In the genomic region with DNA sequence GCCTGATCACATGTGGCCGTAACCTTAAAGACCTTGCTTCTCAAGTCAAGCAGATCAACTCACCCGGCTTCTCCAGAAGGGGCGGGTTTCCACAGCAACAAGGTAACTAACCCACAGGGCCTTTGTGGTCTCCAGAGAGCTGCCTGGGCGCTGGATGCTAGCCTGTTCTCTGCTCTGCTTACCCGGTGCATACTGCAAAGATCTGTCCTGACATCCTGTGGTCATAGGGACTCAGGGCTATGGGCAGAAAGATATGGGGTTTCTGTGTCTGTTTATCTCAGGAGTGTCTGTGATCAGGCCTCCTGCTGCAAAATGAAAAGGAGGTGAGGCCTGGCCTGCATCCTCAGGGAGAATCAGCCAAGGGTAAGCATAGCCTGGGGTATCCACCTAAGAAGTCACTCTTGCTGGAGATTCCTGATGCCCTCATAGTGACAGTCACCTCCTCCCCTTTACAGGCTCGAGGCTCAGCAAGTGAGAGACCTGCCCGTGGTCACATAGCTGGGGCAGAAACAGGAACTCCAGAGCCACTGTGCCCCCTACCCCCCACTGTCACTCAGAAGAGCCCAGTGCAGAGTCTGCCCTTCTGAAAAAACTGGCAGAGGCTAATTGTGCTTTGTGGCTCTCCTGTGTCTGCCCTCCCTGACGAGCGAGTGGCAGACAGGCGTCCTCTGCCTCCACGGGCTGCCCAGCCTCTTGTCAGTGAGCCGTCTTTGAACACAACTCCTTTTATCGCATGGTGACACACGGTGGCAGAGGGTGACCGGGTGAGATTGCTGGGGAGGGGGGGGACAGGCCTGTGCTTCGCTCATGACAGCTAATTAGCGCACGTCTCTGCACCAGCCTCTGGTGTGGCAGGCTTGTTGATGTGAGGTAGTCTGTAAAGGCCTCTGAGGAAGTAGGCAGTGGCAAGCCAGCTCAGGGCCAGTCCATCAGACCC, we compare ENCODE assay signal across 9 mouse cellular contexts.
DNase-seq lines count a peak whose midpoint lies in the region; ATAC-seq lines count a peak whose summit lies in the region.
"Had no signal": no experiment of that assay in that cellular context is flagged by ENCODE, and none has a peak within 500 bp of the region (broad histone marks: within the 10 kb centered on the region; RNA-seq: fewer than 3 reads in every experiment).

No protein-coding gene starts in this region.

- DNase-seq in heart, adult 8-10 months (ENCODE audit: low spot score), result no peak
- DNase-seq in embryonic facial prominence, embryonic 11.5 days (ENCODE audit: low spot score), result peak; percentile 38
- DNase-seq in neural tube, embryonic 11.5 days (ENCODE audit: low spot score), result peak; percentile 48
- no peak for DNase-seq in left cerebral cortex, adult 18-20 months (ENCODE audit: low spot score in 2 of 2)
- no peak for DNase-seq in ovary, postnatal 14 days (ENCODE audit: low spot score)
- no peak for DNase-seq in urinary bladder, postnatal 10 days (ENCODE audit: low spot score)

- 27% methylated on average over 18 of the region's 18 CpGs for WGBS in heart, embryonic 13.5 days
- WGBS in embryonic facial prominence, embryonic 11.5 days, result 22% methylated on average over 18 of the region's 18 CpGs
- WGBS in intestine, embryonic 16.5 days, result 58% methylated on average over 18 of the region's 18 CpGs
- WGBS in neural tube, embryonic 11.5 days, result 33% methylated on average over 18 of the region's 18 CpGs

- H3K4me1 ChIP-seq in heart, embryonic 13.5 days, result peaks cover 93% of the 10 kb centered on the region
- peaks cover 59% of the 10 kb centered on the region for H3K4me1 ChIP-seq in embryonic facial prominence, embryonic 11.5 days (ENCODE audit: control insufficient read depth, insufficient read depth, low read length)
- H3K4me1 ChIP-seq in intestine, embryonic 16.5 days (ENCODE audit: control insufficient read depth, insufficient read depth, low read length), result peaks cover 51% of the 10 kb centered on the region
- peaks cover 85% of the 10 kb centered on the region for H3K4me1 ChIP-seq in neural tube, embryonic 11.5 days (ENCODE audit: control insufficient read depth, insufficient read depth, low read length)

- H3K4me3 ChIP-seq in heart, embryonic 13.5 days, result peak overlapping the region; percentile 4; the same call in 1 of the 2 replicates
- no peak overlapping the region for H3K4me3 ChIP-seq in embryonic facial prominence, embryonic 11.5 days (ENCODE audit: low read depth, low read length)
- H3K4me3 ChIP-seq in intestine, embryonic 16.5 days (ENCODE audit: low read length), result no peak overlapping the region
- H3K4me3 ChIP-seq in neural tube, embryonic 11.5 days (ENCODE audit: low read depth, low read length), result no peak overlapping the region
- H3K4me3 ChIP-seq: lung, embryonic 15.5 days had no signal

- peak overlapping the region; percentile 50 for H3K4me2 ChIP-seq in heart, embryonic 13.5 days
- no peak overlapping the region for H3K4me2 ChIP-seq in embryonic facial prominence, embryonic 11.5 days (ENCODE audit: low read depth, low read length)
- H3K4me2 ChIP-seq in intestine, embryonic 16.5 days (ENCODE audit: low read depth, low read length), result no peak overlapping the region
- peak overlapping the region; percentile 8; the same call in 1 of the 2 replicates for H3K4me2 ChIP-seq in neural tube, embryonic 11.5 days (ENCODE audit: low read depth)
- H3K4me2 ChIP-seq: lung, embryonic 15.5 days had no signal

- no peaks in the 10 kb centered on the region for H3K9me3 ChIP-seq in heart, embryonic 13.5 days
- no peaks in the 10 kb centered on the region for H3K9me3 ChIP-seq in embryonic facial prominence, embryonic 11.5 days (replicated peaks; ENCODE audit: control insufficient read depth, low read length)
- H3K9me3 ChIP-seq in intestine, embryonic 16.5 days (ENCODE audit: control insufficient read depth, low read length), result no peaks in the 10 kb centered on the region
- H3K9me3 ChIP-seq in neural tube, embryonic 11.5 days (ENCODE audit: control insufficient read depth, low read length), result no peaks in the 10 kb centered on the region
- H3K9me3 ChIP-seq: lung, embryonic 15.5 days had no signal

- ATAC-seq in heart, embryonic 13.5 days (ENCODE audit: extremely low read depth, insufficient number of reproducible peaks, low FRiP score, low TSS enrichment), result peak; percentile 40; the same call in 1 of the 2 replicates
- 0 out of 2 replicates have a peak, but pooled peaks have one; percentile 11 for ATAC-seq in embryonic facial prominence, embryonic 11.5 days (replicated peaks; ENCODE audit: insufficient number of reproducible peaks, low FRiP score, low TSS enrichment, low read depth)
- peak; percentile 30 for ATAC-seq in intestine, embryonic 16.5 days
- ATAC-seq in neural tube, embryonic 11.5 days (ENCODE audit: insufficient read depth, low FRiP score, low TSS enrichment), result no peak

- peak overlapping the region; percentile 71 for H3K9ac ChIP-seq in heart, embryonic 13.5 days
- H3K9ac ChIP-seq in embryonic facial prominence, embryonic 11.5 days (replicated peaks; ENCODE audit: low read length), result peak overlapping the region; percentile 36; the same call in 1 of the 2 replicates
- H3K9ac ChIP-seq in intestine, embryonic 16.5 days (ENCODE audit: low read depth, low read length), result 0 out of 2 replicates have a peak overlapping the region, but pooled peaks have one; percentile 18
- H3K9ac ChIP-seq in neural tube, embryonic 11.5 days (ENCODE audit: low read length), result peak overlapping the region; percentile 30
- H3K9ac ChIP-seq: lung, embryonic 15.5 days had no signal

- H3K27me3 ChIP-seq in heart, embryonic 13.5 days (replicated peaks), result no peaks in the 10 kb centered on the region
- no peaks in the 10 kb centered on the region; the same call in 1 of the 2 replicates for H3K27me3 ChIP-seq in embryonic facial prominence, embryonic 11.5 days (ENCODE audit: control insufficient read depth, insufficient read depth, low read length)
- no peaks in the 10 kb centered on the region for H3K27me3 ChIP-seq in intestine, embryonic 16.5 days (replicated peaks; ENCODE audit: control insufficient read depth, insufficient read depth, low read length)
- no peaks in the 10 kb centered on the region for H3K27me3 ChIP-seq in neural tube, embryonic 11.5 days (ENCODE audit: control insufficient read depth, insufficient read depth, low read length)
- H3K27me3 ChIP-seq: lung, embryonic 15.5 days had no signal

- H3K36me3 ChIP-seq in heart, embryonic 13.5 days, result no peaks in the 10 kb centered on the region
- H3K36me3 ChIP-seq in embryonic facial prominence, embryonic 11.5 days (replicated peaks; ENCODE audit: control insufficient read depth, insufficient read depth, low read depth, low read length), result no peaks in the 10 kb centered on the region
- H3K36me3 ChIP-seq in intestine, embryonic 16.5 days (ENCODE audit: control insufficient read depth, insufficient read depth, low read length), result no peaks in the 10 kb centered on the region
- H3K36me3 ChIP-seq in neural tube, embryonic 11.5 days (ENCODE audit: control insufficient read depth, insufficient read depth, low read length), result no peaks in the 10 kb centered on the region
- H3K36me3 ChIP-seq: lung, embryonic 15.5 days had no signal

- peak overlapping the region; percentile 75 for H3K27ac ChIP-seq in heart, embryonic 13.5 days (replicated peaks)
- peak overlapping the region; percentile 47 for H3K27ac ChIP-seq in embryonic facial prominence, embryonic 11.5 days (replicated peaks; ENCODE audit: low read depth, low read length)
- no peak overlapping the region for H3K27ac ChIP-seq in intestine, embryonic 16.5 days (ENCODE audit: low read length)
- peak overlapping the region; percentile 89 for H3K27ac ChIP-seq in neural tube, embryonic 11.5 days (ENCODE audit: low read depth, low read length)
- H3K27ac ChIP-seq: lung, embryonic 15.5 days had no signal

Comparison
In these comparisons a context has a peak if more than half of its experiments do, and no peak if none do; other contexts are left out.
1. H3K4me2 ChIP-seq: peak in heart, embryonic 13.5 days (single experiment) and neural tube, embryonic 11.5 days (single experiment); none in embryonic facial prominence, embryonic 11.5 days (single experiment) and intestine, embryonic 16.5 days (single experiment).
2. H3K9ac ChIP-seq: peak in every context shown above with its lines; median percentile 71 in heart, embryonic 13.5 days; 36 in embryonic facial prominence, embryonic 11.5 days; 30 in neural tube, embryonic 11.5 days; 18 in intestine, embryonic 16.5 days.
3. DNase-seq: peak in embryonic facial prominence, embryonic 11.5 days (single experiment) and neural tube, embryonic 11.5 days (single experiment); none in heart, adult 8-10 months (single experiment), left cerebral cortex, adult 18-20 months (0 of 2), ovary, postnatal 14 days (single experiment) and urinary bladder, postnatal 10 days (single experiment).